Mouse (Mus musculus): ENCODE results near the gene Cct7. TPM values are rescaled to one million over a fixed set of nuclear protein-coding genes. Genes with fewer than 3 reads are reported as not detected.
A peak's percentile ranks its signal among the peaks of the same experiment; 100 is the strongest.

Cct7 gene
- polyA plus RNA-seq, 1 experiment from 2014 or later: 641 TPM

DNA sequence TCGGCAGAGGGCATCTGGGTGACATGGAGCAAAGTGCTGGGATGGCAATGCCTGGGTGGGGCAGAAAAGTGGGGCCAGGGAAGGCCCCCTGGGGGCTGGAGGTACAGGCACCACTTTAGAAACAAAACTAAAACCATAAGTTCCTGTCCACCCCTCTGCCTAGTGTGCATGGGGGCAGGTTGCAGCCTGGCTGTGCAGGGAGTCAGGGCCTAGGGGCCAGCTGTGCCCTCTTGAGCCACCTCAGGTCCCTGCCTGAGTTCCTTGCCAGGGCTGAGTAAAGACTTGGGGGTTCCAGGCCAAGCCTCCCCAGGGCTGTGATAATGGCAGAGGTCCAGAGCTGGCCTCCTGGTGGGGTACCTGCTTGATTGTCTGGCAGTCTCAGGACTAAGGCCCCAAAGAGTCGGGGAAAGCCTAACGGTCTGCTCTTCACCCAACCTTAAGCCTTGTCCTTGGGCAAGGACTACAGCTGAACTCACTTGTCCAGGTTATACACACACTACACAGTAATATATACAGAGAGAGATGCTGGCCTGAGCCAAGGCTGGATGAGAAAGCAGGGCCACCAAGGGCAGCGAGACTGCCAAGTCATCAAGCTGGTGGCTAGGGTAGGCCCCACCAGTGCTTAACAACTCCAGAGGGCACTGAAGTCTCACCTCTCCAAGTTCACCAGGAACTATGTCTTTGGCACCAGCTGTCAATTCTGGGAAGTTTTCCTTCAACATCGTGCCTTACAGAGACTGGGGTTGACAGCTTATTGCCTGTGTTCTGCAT, 18.5 kb downstream of the Cct7 start:
- no peak for DNase-seq (ENCODE audit: low spot score)
- H3K4me1 ChIP-seq (replicated peaks): no peaks in the 10 kb centered on the region
- H3K27ac ChIP-seq: no peak overlapping the region
- H3K4me3 ChIP-seq: no peak overlapping the region
- no peaks in the 10 kb centered on the region for H3K9me3 ChIP-seq
- peaks cover 5% of the 10 kb centered on the region; the same call in 1 of the 2 replicates for H3K27me3 ChIP-seq (ENCODE audit: insufficient read depth, poor library complexity, severe bottlenecking)
- peaks cover 50% of the 10 kb centered on the region for H3K36me3 ChIP-seq
- WGBS: 76% methylated on average over 5 of the region's 5 CpGs

DNA sequence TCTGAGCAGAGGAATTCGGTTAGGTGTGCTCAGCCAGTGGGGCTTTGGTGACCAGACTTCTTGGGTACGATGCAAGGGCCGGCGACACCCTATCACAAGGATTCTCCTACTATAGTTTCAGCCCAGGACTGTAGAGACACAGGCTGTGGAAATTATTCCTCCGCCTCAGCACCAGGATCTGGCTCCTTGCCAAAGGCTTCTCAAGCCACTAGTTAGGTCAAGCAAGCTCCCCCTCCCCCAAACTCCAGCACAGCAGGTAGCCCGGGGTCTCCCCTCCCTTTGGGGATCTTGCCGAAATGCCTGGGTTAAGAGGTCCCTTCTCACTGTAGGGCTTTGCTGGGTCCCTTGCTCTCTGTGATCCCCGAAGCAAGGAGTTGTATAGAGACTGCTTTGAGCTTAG, 20.6 kb downstream of the Cct7 start:
- no peak overlapping the region for H3K4me3 ChIP-seq
- no peaks in the 10 kb centered on the region for H3K4me1 ChIP-seq (replicated peaks)
- no peaks in the 10 kb centered on the region for H3K9me3 ChIP-seq
- peaks cover 29% of the 10 kb centered on the region for H3K36me3 ChIP-seq
- no peak for DNase-seq (ENCODE audit: low spot score)
- no peak overlapping the region for H3K27ac ChIP-seq
- peaks cover 5% of the 10 kb centered on the region; the same call in 1 of the 2 replicates for H3K27me3 ChIP-seq (ENCODE audit: insufficient read depth, poor library complexity, severe bottlenecking)
- 68% methylated on average over 8 of the region's 8 CpGs for WGBS

DNA sequence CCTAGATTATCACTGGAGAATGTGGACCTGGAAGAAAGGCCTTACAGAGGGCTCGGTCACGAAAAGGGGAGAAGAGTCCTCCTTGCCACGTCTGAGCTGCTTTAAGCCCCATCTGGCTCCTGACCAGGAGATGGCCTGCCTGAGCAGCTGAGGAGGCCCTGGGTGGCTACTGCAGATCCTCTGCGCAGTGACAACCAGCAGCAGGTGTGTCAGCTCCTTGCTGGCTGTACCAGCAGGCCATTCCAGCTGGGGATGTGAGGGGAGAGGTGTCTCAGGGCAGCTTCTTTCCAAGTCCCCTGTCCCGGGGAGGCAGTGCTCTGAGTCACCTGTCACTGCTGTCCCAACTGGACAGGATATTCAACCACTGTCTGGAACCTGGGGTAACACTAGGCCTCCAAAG, 21.2 kb downstream of the Cct7 start:
- WGBS: 52% methylated on average over 5 of the region's 5 CpGs
- H3K9me3 ChIP-seq: no peaks in the 10 kb centered on the region
- peaks cover 23% of the 10 kb centered on the region for H3K36me3 ChIP-seq
- no peak overlapping the region for H3K4me3 ChIP-seq
- no peak for DNase-seq (ENCODE audit: low spot score)
- no peaks in the 10 kb centered on the region for H3K4me1 ChIP-seq (replicated peaks)
- peaks cover 7% of the 10 kb centered on the region; the same call in 1 of the 2 replicates for H3K27me3 ChIP-seq (ENCODE audit: insufficient read depth, poor library complexity, severe bottlenecking)
- H3K27ac ChIP-seq: no peak overlapping the region

DNA sequence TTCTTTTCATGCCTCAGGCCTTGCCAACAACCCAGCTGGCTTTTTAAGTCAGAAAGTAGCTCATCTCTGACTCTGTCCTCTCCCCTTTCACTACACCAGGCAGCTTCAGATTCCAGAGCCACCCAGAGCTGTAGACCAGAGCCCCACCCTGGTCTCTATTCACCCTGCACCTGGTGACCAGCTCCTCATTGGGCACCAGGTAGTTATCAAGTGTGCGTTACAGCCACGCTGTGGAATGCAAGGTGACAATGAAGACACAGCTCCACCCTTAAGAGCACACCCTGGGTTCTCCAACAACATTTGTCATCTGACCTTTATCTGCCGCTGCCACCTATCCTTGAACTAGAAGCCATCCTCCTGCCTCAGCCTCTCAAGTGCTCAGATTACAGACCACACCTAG, 24.3 kb downstream of the Cct7 start:
- Histone ChIP-seq H3K9me3 (no peaks in the 10 kb centered on the region), H3K27me3 (ENCODE audit: insufficient read depth, poor library complexity, severe bottlenecking) (peaks cover 35% of the 10 kb centered on the region), H3K27ac (no peak overlapping the region), H3K4me3 (no peak overlapping the region), H3K4me1 (replicated peaks) (0 out of 2 replicates have a peak, but pooled peaks cover 3% of the 10 kb centered on the region), H3K36me3 (no peaks in the 10 kb centered on the region)
- WGBS: 89% methylated on average over 3 of the region's 3 CpGs
- DNase-seq (ENCODE audit: low spot score): no peak

DNA sequence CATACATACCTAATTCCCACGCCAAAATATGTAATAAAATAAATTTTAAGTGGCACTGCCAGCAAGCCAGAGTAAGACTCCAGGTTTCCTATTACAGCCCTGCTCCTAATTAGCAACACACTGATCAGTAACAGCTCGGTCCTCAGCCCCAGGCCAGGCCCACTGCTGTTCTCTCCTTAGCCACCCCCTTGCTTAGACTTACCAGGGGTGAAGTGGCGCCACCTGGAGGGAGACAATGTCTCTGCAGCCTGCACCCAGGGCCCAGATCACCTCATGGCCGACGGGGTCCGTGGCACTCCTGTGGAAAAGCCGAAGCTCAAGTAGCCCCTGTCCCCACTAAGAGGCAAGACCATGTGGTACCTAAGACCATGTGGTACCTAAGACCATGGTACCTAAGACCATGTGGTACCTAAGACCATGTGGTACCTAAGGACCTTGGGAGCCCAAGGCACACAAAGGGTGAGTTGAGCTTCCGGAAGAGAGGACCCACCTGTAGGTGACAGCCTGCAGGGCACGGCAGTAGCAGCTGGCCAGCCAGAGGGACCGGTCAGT, 26.1 kb downstream of the Cct7 start:
- WGBS: 39% methylated on average over 10 of the region's 10 CpGs
- no peaks in the 10 kb centered on the region for H3K9me3 ChIP-seq
- no peak overlapping the region for H3K27ac ChIP-seq
- 0 out of 2 replicates have a peak, but pooled peaks cover 3% of the 10 kb centered on the region for H3K4me1 ChIP-seq (replicated peaks)
- DNase-seq (ENCODE audit: low spot score): peak; percentile 41
- peaks cover 54% of the 10 kb centered on the region for H3K27me3 ChIP-seq (ENCODE audit: insufficient read depth, poor library complexity, severe bottlenecking)
- H3K4me3 ChIP-seq: no peak overlapping the region
- no peaks in the 10 kb centered on the region for H3K36me3 ChIP-seq

DNA sequence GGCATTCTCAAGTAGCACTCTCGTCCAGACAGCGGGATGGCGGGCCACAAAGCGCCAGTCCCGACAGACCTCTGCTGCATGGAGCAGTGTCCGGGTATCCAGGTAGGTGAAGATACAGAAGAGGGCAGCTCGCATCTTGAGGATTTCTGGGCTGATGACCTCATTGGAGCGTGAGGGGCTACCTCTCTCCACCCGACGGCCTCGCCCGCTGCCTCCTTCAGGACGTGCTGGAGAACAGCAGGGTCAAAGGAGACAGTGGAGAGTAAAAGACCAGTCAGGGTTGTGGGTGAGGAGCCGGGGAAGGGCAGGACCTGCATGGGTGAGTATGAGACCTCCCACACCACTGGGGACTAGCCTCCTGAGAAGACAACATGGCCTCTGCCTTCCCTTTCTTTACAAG, 27.1 kb downstream of the Cct7 start:
- H3K4me1 ChIP-seq (replicated peaks): 0 out of 2 replicates have a peak, but pooled peaks cover 3% of the 10 kb centered on the region
- H3K4me3 ChIP-seq: no peak overlapping the region
- 43% methylated on average over 14 of the region's 14 CpGs for WGBS
- no peaks in the 10 kb centered on the region for H3K9me3 ChIP-seq
- no peak for DNase-seq (ENCODE audit: low spot score)
- H3K27ac ChIP-seq: no peak overlapping the region
- no peaks in the 10 kb centered on the region for H3K36me3 ChIP-seq
- H3K27me3 ChIP-seq (ENCODE audit: insufficient read depth, poor library complexity, severe bottlenecking): peaks cover 60% of the 10 kb centered on the region

DNA sequence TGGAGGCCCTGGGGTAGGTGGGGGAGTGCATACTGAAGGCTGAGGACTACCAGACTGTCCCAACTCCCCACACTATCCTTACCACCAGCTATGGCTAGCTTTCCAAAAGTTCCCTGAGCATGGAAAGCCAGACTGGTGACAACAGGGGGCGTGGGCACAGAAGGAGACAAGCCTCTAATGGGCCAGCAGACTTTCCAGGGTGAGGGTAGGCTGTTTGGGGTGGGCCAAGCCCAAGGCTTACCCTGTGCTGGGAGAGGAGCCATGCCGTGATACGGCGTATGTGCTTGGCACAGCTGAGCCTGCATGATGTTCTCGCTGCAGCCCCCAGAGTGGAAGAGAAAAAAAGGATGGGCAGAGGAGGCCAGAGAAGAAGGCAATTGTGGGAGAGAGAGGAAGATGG, 28.7 kb downstream of the Cct7 start:
- Histone ChIP-seq H3K36me3 (no peaks in the 10 kb centered on the region), H3K27me3 (ENCODE audit: insufficient read depth, poor library complexity, severe bottlenecking) (peaks cover 75% of the 10 kb centered on the region), H3K9me3 (no peaks in the 10 kb centered on the region), H3K4me1 (replicated peaks) (peaks cover 16% of the 10 kb centered on the region), H3K4me3 (no peak overlapping the region), H3K27ac (no peak overlapping the region)
- 89% methylated on average over 5 of the region's 5 CpGs for WGBS
- no peak for DNase-seq (ENCODE audit: low spot score)

DNA sequence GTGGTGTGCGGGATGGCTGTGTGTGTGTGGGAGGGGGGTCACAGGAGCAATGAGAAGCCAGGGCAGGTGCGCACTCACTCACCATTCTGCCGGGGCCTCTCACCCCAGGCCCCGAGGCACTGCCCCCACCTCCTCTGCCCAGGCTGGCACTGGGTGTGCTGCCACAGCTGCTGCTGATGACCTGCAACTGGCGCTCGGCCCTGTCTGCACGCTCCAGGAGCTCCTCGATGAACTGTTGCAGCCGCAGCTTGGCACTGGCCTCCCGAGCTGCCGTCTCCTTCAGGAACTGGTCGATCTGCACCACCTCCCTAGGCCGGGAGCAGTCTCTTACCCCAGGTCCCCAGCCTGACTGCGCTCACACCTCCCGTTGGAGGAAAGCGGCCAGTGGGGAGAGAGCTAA, 29.4 kb downstream of the Cct7 start:
- no peak overlapping the region for H3K27ac ChIP-seq
- no peaks in the 10 kb centered on the region for H3K36me3 ChIP-seq
- H3K4me1 ChIP-seq (replicated peaks): peaks cover 16% of the 10 kb centered on the region
- H3K27me3 ChIP-seq (ENCODE audit: insufficient read depth, poor library complexity, severe bottlenecking): peaks cover 82% of the 10 kb centered on the region
- no peaks in the 10 kb centered on the region for H3K9me3 ChIP-seq
- 69% methylated on average over 16 of the region's 16 CpGs for WGBS
- DNase-seq (ENCODE audit: low spot score): no peak
- no peak overlapping the region for H3K4me3 ChIP-seq

DNA sequence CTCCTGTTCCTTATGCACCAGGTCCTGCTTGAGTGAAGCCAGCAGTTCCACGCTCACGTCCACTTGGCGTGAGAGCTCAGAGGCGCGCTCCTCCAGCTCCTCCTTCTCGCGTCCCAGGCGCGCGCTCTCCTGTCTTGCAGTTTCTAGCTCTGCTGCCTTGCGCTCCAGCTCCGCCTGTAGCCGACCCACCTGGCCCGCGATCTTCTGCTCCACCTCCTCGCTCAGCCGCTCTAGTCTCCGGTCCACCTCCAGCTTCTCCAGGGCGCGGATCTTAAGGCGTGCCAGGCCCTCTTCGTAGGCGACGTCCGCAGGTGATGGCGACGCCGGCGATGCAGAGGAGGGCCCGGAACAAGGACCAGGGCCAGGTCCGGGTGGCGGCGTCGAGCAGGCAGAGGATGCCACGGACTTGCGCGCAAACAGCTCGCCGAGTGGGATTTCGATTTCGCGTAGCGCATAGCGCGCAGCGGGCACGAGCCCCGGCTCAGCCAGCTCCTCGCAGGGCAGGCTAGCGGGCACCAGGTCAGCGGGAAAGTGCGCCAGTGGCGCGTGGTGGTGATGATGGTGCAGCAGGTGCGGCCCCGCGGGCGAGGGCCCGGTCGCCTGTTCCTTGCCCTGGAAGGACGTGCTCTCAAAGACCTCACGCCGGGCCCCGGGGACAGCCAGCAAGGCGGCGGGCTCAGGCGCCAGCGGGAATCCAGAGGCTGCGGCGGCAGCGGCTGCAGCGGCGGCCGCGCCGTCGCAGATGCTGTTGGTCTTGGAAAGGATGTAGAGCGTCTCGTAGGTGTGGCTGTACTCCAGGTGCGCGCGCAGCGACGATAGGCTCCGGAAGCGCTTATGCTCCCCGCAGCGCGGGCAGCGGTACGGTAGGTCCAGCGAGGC, 32.8 kb downstream of the Cct7 start:
- peak; percentile 29 for DNase-seq (ENCODE audit: low spot score)
- Histone ChIP-seq H3K9me3 (no peaks in the 10 kb centered on the region), H3K27me3 (ENCODE audit: insufficient read depth, poor library complexity, severe bottlenecking) (peaks cover 87% of the 10 kb centered on the region), H3K4me1 (replicated peaks) (peaks cover 27% of the 10 kb centered on the region), H3K36me3 (no peaks in the 10 kb centered on the region), H3K4me3 (peak overlapping the region; percentile 46), H3K27ac (no peak overlapping the region)
- 3% methylated on average over 92 of the region's 92 CpGs for WGBS

DNA sequence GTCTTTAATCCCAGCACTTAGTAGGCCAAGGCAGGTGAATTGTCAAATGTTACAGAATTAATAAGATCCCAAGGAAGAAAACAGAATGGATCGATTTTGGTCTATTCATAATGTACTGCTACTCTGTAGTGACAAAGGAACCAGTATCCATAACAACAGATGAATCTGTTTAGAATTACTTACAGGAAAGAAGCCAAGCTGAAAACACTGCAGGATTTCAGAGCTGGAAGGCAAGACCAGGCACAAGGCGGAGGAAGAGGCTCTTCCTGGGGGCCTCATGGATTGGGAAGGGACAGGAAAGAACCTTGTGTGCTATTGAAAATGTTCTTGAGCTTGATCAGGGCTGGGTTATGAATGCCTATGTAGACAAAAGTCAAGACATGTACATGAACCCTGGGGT, 34.4 kb downstream of the Cct7 start:
- Histone ChIP-seq H3K36me3 (no peaks in the 10 kb centered on the region), H3K9me3 (no peaks in the 10 kb centered on the region), H3K4me1 (replicated peaks) (peaks cover 37% of the 10 kb centered on the region), H3K27me3 (ENCODE audit: insufficient read depth, poor library complexity, severe bottlenecking) (peaks cover 70% of the 10 kb centered on the region), H3K27ac (no peak overlapping the region), H3K4me3 (no peak overlapping the region)
- DNase-seq (ENCODE audit: low spot score): no peak
- WGBS: 84% methylated on average over 2 of the region's 2 CpGs

DNA sequence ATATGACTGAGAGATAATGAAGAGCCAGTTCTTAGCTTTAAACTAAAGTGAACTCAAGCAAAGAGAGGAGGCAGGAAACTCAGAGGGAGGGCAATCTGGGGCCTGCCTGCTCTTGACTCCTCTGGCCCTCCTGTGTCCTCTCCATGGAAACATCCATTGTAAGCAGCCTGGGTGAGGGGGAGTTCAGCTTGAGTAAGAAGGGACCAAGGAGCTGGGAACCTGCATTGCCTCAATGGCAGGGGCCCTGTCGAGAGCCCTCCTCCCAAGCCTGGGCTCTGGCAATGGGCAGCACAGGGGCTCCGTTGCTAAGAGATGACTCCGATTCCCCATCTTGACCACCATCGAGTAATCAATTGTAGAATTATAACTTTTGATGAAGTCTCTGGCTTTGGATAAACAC, 37.2 kb downstream of the Cct7 start:
- peak; percentile 45 for DNase-seq (ENCODE audit: low spot score)
- WGBS: 33% methylated on average over 4 of the region's 4 CpGs
- peaks cover 37% of the 10 kb centered on the region for H3K4me1 ChIP-seq (replicated peaks)
- H3K4me3 ChIP-seq: no peak overlapping the region
- H3K27ac ChIP-seq: peak overlapping the region; percentile 14
- H3K9me3 ChIP-seq: no peaks in the 10 kb centered on the region
- no peaks in the 10 kb centered on the region for H3K36me3 ChIP-seq
- H3K27me3 ChIP-seq (ENCODE audit: insufficient read depth, poor library complexity, severe bottlenecking): peaks cover 43% of the 10 kb centered on the region

DNA sequence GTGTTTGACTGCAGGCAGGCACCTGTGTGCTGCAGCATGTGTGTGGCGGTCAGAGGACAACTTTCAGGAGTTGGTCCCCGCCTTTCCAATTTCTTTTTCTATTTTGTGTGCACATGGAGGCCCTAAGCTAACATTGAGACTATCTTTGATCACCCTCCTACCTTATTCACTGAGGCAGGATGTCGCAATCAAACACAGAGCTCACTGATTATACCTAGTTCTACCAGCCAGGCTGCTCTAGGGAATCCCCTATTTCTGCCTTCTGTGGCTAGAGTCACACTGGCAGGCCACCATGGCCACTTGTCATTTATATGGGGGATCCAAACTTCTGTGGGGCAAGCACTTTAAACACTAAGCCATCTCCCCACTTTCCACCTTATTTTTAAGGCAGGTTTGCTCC, 38.4 kb downstream of the Cct7 start:
- WGBS: 79% methylated on average over 3 of the region's 3 CpGs

DNA sequence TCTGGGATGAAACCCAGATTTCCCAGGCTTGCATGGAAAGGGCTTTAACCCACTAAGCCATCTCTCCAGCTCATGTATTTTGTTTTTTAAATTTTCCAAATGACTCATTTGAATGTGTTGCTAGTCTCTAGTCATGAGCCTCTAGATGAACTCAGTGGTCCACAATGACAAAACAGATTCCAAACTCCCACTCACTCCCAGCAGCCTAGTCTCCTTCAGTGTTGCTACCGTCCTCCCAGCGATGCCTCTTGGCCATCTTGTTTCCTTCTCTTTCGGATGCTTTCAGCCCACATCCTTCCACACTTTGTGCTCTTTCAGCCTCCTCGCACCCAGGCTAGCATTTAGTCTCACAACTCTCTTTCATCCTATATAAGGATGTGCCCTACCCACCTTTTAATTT, 38.9 kb downstream of the Cct7 start:
- Histone ChIP-seq H3K27me3 (ENCODE audit: insufficient read depth, poor library complexity, severe bottlenecking) (peaks cover 25% of the 10 kb centered on the region), H3K36me3 (no peaks in the 10 kb centered on the region), H3K9me3 (no peaks in the 10 kb centered on the region), H3K4me3 (no peak overlapping the region), H3K27ac (no peak overlapping the region), H3K4me1 (replicated peaks) (peaks cover 24% of the 10 kb centered on the region)
- WGBS: 80% methylated on average over 4 of the region's 4 CpGs
- no peak for DNase-seq (ENCODE audit: low spot score)

More for the DNA sequence above, 38.4 kb downstream of the Cct7 start:
- Histone ChIP-seq H3K36me3 (no peaks in the 10 kb centered on the region), H3K9me3 (no peaks in the 10 kb centered on the region), H3K4me1 (replicated peaks) (peaks cover 26% of the 10 kb centered on the region), H3K27me3 (ENCODE audit: insufficient read depth, poor library complexity, severe bottlenecking) (peaks cover 31% of the 10 kb centered on the region), H3K4me3 (no peak overlapping the region), H3K27ac (peak overlapping the region; percentile 14; the same call in 1 of the 2 replicates)
- no peak for DNase-seq (ENCODE audit: low spot score)
